In genomic region chr16:10272256-10272655, GRCm38 (mm10) we compare ENCODE assay signal across 8 mouse cellular contexts. TPM values are rescaled to one million over a fixed set of nuclear protein-coding genes. Genes with fewer than 3 reads are reported as not detected.
DNase-seq lines count a peak whose midpoint lies in the region; ATAC-seq lines count a peak whose summit lies in the region.

No protein-coding gene starts in this region.

- peak; percentile 54 to 68 for DNase-seq in cerebellum, adult 18-20 months
- peak; percentile 68 for DNase-seq in midbrain, embryonic 14.5 days
- peak; percentile 60 for DNase-seq in adrenal gland, postnatal 14 days
- DNase-seq in embryonic facial prominence, embryonic 11.5 days (ENCODE audit: low spot score) = peak; percentile 72
- DNase-seq in left cerebral cortex, postnatal 14 days (ENCODE audit: low spot score in 2 of 2) = peak; percentile 55 to 73
- DNase-seq in right cerebral cortex, postnatal 14 days = peak; percentile 74

- ATAC-seq in cerebellum, adult (ENCODE audit: insufficient number of reproducible peaks, low FRiP score, low TSS enrichment) = no peak; the same call in 1 of the 2 replicates
- no peak for ATAC-seq in midbrain, embryonic 14.5 days (ENCODE audit: low FRiP score, low TSS enrichment)
- ATAC-seq in midbrain, embryonic 15.5 days (replicated peaks) = no peak
- ATAC-seq in embryonic facial prominence, embryonic 11.5 days (replicated peaks; ENCODE audit: insufficient number of reproducible peaks, low FRiP score, low TSS enrichment, low read depth) = no peak

- H3K9me3 ChIP-seq in midbrain, embryonic 14.5 days (ENCODE audit: control insufficient read depth, low read length) = peaks cover 18% of the 10 kb centered on the region
- no peaks in the 10 kb centered on the region for H3K9me3 ChIP-seq in midbrain, embryonic 15.5 days
- no peaks in the 10 kb centered on the region; the same call in 1 of the 2 replicates for H3K9me3 ChIP-seq in embryonic facial prominence, embryonic 11.5 days (replicated peaks; ENCODE audit: control insufficient read depth, low read length)

- no peak overlapping the region for H3K4me3 ChIP-seq in midbrain, embryonic 14.5 days (replicated peaks; ENCODE audit: low read depth, low read length)
- H3K4me3 ChIP-seq in midbrain, embryonic 15.5 days = no peak overlapping the region
- no peak overlapping the region for H3K4me3 ChIP-seq in embryonic facial prominence, embryonic 11.5 days (ENCODE audit: low read depth, low read length)

- intact Hi-C loops in left cerebral cortex, postnatal 14 days (cut with DNase I) = no loop called here

- 45% methylated on average over 3 of the region's 3 CpGs for WGBS in midbrain, embryonic 14.5 days
- 29% methylated on average over 3 of the region's 3 CpGs for WGBS in midbrain, embryonic 15.5 days
- WGBS in embryonic facial prominence, embryonic 11.5 days = 28% methylated on average over 3 of the region's 3 CpGs

- H3K36me3 ChIP-seq in midbrain, embryonic 14.5 days (ENCODE audit: control insufficient read depth, insufficient read depth, low read length) = no peaks in the 10 kb centered on the region
- no peaks in the 10 kb centered on the region for H3K36me3 ChIP-seq in midbrain, embryonic 15.5 days (replicated peaks)
- no peaks in the 10 kb centered on the region for H3K36me3 ChIP-seq in embryonic facial prominence, embryonic 11.5 days (replicated peaks; ENCODE audit: control insufficient read depth, insufficient read depth, low read depth, low read length)

- no peak overlapping the region for H3K9ac ChIP-seq in midbrain, embryonic 14.5 days (replicated peaks; ENCODE audit: low read length)
- no peak overlapping the region for H3K9ac ChIP-seq in midbrain, embryonic 15.5 days
- no peak overlapping the region for H3K9ac ChIP-seq in embryonic facial prominence, embryonic 11.5 days (replicated peaks; ENCODE audit: low read length)

- H3K27ac ChIP-seq in midbrain, embryonic 14.5 days (replicated peaks; ENCODE audit: low read depth, low read length) = no peak overlapping the region
- no peak overlapping the region for H3K27ac ChIP-seq in midbrain, embryonic 15.5 days
- no peak overlapping the region for H3K27ac ChIP-seq in embryonic facial prominence, embryonic 11.5 days (replicated peaks; ENCODE audit: low read depth, low read length)

- no peaks in the 10 kb centered on the region for H3K27me3 ChIP-seq in midbrain, embryonic 14.5 days (ENCODE audit: control insufficient read depth, insufficient read depth, low read length)
- no peaks in the 10 kb centered on the region for H3K27me3 ChIP-seq in midbrain, embryonic 15.5 days (replicated peaks)
- H3K27me3 ChIP-seq in embryonic facial prominence, embryonic 11.5 days (ENCODE audit: control insufficient read depth, insufficient read depth, low read length) = no peaks in the 10 kb centered on the region

- H3K4me1 ChIP-seq in midbrain, embryonic 14.5 days (ENCODE audit: control insufficient read depth, insufficient read depth, low read length) = no peaks in the 10 kb centered on the region
- no peaks in the 10 kb centered on the region for H3K4me1 ChIP-seq in midbrain, embryonic 15.5 days
- H3K4me1 ChIP-seq in embryonic facial prominence, embryonic 11.5 days (ENCODE audit: control insufficient read depth, insufficient read depth, low read length) = no peaks in the 10 kb centered on the region

- no peak overlapping the region for H3K4me2 ChIP-seq in midbrain, embryonic 14.5 days (ENCODE audit: low read length)
- no peak overlapping the region for H3K4me2 ChIP-seq in midbrain, embryonic 15.5 days
- H3K4me2 ChIP-seq in embryonic facial prominence, embryonic 11.5 days (ENCODE audit: low read depth, low read length) = no peak overlapping the region

RNA-seq across cellular contexts. Expression of gene Emp2, which starts 41.5 kb away (rescaled TPM):
- polyA plus RNA-seq in midbrain, embryonic 14.5 days (2014; fragmentation: Nextera tagmentation; extraction: Ambion mirVana) = 7.1 and 7.4 TPM in 2 replicates
- polyA plus RNA-seq in midbrain, embryonic 15.5 days (2015; fragmentation: Nextera tagmentation; extraction: Ambion mirVana) = 10.7 and 11.0 TPM in 2 replicates
- total RNA-seq in adrenal gland, postnatal 14 days (2021) = 8.3 and 8.5 TPM in 2 replicates
- polyA plus RNA-seq in embryonic facial prominence, embryonic 11.5 days (2014; fragmentation: Nextera tagmentation; extraction: Ambion mirVana) = 4.8 and 5.0 TPM in 2 replicates
- total RNA-seq in left cerebral cortex, postnatal 14 days (2021) = 10 to 100 TPM; 19.8 to 22.7 TPM
